Mouse (Mus musculus) lung, embryonic 16.5 days (tissue): Measurements from ENCODE around the gene Cblb. TPM values are rescaled to one million over a fixed set of nuclear protein-coding genes. Genes with fewer than 3 reads are reported as not detected.

Experiments used
- ATAC-seq: fragments of 200-750 bp; cut with Nextera tagmentation; 2 replicates; pipeline ENCODE4 v1.8.0; 2017; ENCODE audit warnings: low read depth, mild to moderate bottlenecking, moderate library complexity
- H3K27ac ChIP-seq: fragments of 300-500 bp; sonication (generic); 2 replicates; pipeline ENCODE4 v1.5.1; 2014; ENCODE audit warnings: mild to moderate bottlenecking, control low read depth, low read length
- H3K27me3 ChIP-seq: fragments of 300-500 bp; sonication (generic); 2 replicates; pipeline ENCODE4 v1.6.1; 2014; ENCODE audit warnings: low read depth, low read length, mixed read lengths; ENCODE audit not compliant: control insufficient read depth, insufficient read depth
- H3K36me3 ChIP-seq: fragments of 300-500 bp; sonication (generic); 2 replicates; pipeline ENCODE4 v1.6.1; 2014; ENCODE audit warnings: low read length; ENCODE audit not compliant: control insufficient read depth, insufficient read depth
- H3K4me1 ChIP-seq: fragments of 300-500 bp; sonication (generic); replicated peaks from 2 replicates; pipeline ENCODE4 v1.6.1; 2014; ENCODE audit warnings: low read length, mixed read lengths; ENCODE audit not compliant: control insufficient read depth, insufficient read depth
- H3K4me2 ChIP-seq: fragments of 300-500 bp; sonication (generic); 2 replicates; pipeline ENCODE4 v1.6.1; 2014; ENCODE audit warnings: low read depth, low read length, control low read depth
- H3K4me3 ChIP-seq: fragments of 300-500 bp; sonication (generic); 2 replicates; pipeline ENCODE4 v1.5.1; 2014; ENCODE audit warnings: mild to moderate bottlenecking, low read length, control low read depth
- H3K9ac ChIP-seq: fragments of 300-500 bp; sonication (generic); 2 replicates; pipeline ENCODE4 v1.6.1; 2014; ENCODE audit warnings: low read length, control low read depth
- H3K9me3 ChIP-seq: fragments of 300-500 bp; sonication (generic); 2 replicates; pipeline ENCODE4 v1.6.1; 2016; ENCODE audit warnings: low read length; ENCODE audit not compliant: control insufficient read depth
- WGBS: fragments of 180-500 bp; shearing (Covaris S2); extraction: QIAGEN DNeasy Blood & Tissue Kit; methylation state at CpG from one replicate; pipeline ENCODE4 v1.1.7; 2014; 5-methylcytosine and 5-hydroxymethylcytosine counted together
- polyA plus RNA-seq: library from polyadenylated mRNA; unstranded; fragments of >200 nt; fragmentation: Nextera tagmentation; extraction: Ambion mirVana; gene quantifications from 2 replicates; pipeline ENCODE4 v1.2.1, GENCODE M21; 2015

Gene Cblb
- polyA plus RNA-seq, 1 experiment from 2014 or later, result 15.3 TPM

DNA sequence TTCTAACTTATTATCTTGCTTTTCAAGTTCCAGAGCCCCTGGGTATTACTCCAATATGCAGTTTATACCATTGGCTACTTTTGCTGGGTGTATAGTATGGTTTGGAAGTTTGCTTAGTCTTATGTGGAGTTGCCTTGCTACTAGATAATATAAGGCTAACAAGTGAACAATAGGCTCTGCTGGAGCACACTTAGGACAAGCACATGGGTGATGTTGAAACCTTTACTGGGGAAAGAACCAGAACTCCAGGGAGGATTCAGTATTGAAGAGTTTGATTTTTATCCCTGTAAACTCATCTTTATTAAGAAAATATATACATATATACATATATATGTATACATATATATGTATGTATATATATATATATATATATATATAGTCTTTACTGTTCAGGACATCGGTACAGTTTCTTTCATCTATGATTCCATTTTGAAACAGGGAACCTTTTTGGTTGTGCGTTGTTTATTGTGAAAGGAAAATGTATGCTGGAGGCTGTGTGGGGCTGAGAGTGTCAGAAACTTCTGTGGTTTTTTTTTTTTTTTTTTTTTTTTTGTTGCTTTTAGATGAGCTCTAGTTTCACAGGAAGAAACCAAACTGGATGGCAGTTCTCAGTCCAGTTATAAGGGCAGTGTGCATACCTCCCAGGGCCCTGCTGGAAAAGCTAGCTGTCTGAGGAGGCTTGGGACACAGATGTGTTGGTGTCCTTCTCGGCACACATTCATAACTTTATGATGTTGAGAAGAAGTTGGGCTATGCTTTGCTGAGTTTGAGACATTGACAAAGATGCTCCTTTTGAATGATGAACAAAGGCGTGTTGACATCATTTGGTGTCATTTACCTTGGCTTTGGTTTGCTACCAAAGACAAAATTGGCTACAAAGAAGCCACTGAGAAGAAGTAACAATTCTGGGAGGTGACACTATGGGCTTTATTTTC lies 2.6 kb downstream of the Cblb start:
- Histone ChIP-seq H3K9ac (no peak overlapping the region), H3K27me3 (no peaks in the 10 kb centered on the region), H3K9me3 (no peaks in the 10 kb centered on the region), H3K27ac (no peak overlapping the region), H3K4me2 (peak overlapping the region; percentile 69), H3K36me3 (peaks cover 18% of the 10 kb centered on the region; the same call in 1 of the 2 replicates), H3K4me3 (peak overlapping the region; percentile 94), H3K4me1 (peaks cover 17% of the 10 kb centered on the region)
- 83% methylated on average over 4 of the region's 4 CpGs for WGBS
- ATAC-seq, result no peak

GRCm38 (mm10) chr16:52034356-52034755 lies 3.3 kb downstream of the Cblb start:
- ATAC-seq, result no peak
- H3K36me3 ChIP-seq, result peaks cover 18% of the 10 kb centered on the region; the same call in 1 of the 2 replicates
- H3K27ac ChIP-seq, result no peak overlapping the region
- H3K9ac ChIP-seq, result no peak overlapping the region
- H3K9me3 ChIP-seq, result no peaks in the 10 kb centered on the region
- H3K4me1 ChIP-seq, result peaks cover 17% of the 10 kb centered on the region
- peak overlapping the region; percentile 32 for H3K4me2 ChIP-seq
- no peak overlapping the region for H3K4me3 ChIP-seq
- H3K27me3 ChIP-seq, result no peaks in the 10 kb centered on the region
- 80% methylated on average over 5 of the region's 5 CpGs for WGBS

DNA sequence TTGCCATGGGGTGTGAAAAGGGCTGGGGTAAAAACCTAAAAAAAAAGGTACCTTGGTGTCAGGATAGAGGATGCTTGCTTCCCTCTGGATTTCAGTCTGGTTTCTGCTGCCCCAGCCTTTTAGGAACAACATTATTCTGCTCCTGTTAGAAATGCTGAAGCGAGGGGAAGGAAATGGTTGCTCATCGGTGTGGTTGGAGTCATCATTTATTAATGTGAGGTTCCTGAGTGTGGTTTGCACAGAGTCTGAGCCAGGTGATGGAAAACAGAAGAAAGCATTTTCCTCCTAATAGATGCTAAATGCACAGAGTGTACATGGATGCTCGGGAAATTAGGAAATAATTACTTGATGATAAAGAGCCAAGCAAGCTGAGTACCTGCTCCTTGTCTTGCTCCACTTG lies 5.3 kb downstream of the Cblb start:
- Histone ChIP-seq H3K9ac (no peak overlapping the region), H3K4me2 (no peak overlapping the region), H3K27me3 (no peaks in the 10 kb centered on the region), H3K36me3 (peaks cover 18% of the 10 kb centered on the region; the same call in 1 of the 2 replicates), H3K4me1 (peaks cover 14% of the 10 kb centered on the region; the same call in 1 of the 2 replicates), H3K4me3 (no peak overlapping the region), H3K27ac (no peak overlapping the region), H3K9me3 (no peaks in the 10 kb centered on the region)
- 77% methylated on average over 3 of the region's 3 CpGs for WGBS
- ATAC-seq, result no peak

DNA sequence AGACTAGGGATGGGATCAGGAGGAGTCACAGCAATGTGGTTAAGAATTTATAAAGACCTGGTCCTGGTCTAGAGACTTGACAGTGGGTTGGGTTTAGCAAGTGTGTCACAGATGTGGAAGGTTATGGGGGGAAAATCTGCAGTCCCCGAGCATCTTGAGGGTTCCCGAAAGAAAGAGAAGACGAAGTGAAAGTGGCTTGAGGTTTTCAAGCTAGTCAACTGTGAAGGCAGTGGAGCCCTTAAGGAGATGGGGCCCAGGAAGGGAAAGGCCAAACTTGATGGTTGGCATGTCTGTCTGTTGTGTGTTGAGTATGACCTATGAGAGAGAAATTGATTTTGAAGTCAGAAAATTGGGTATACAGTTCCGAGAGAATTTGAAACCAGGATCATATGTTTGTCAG lies 7.3 kb downstream of the Cblb start:
- Histone ChIP-seq H3K36me3 (peaks cover 18% of the 10 kb centered on the region; the same call in 1 of the 2 replicates), H3K4me3 (no peak overlapping the region), H3K27me3 (no peaks in the 10 kb centered on the region), H3K4me2 (no peak overlapping the region), H3K9me3 (no peaks in the 10 kb centered on the region), H3K27ac (no peak overlapping the region), H3K9ac (no peak overlapping the region), H3K4me1 (peaks cover 14% of the 10 kb centered on the region; the same call in 1 of the 2 replicates)
- 93% methylated on average over 4 of the region's 4 CpGs for WGBS
- no peak for ATAC-seq

- no peak overlapping the region for H3K4me2 ChIP-seq
- no peaks in the 10 kb centered on the region for H3K27me3 ChIP-seq
- no peaks in the 10 kb centered on the region for H3K9me3 ChIP-seq
- H3K4me1 ChIP-seq, result peaks cover 14% of the 10 kb centered on the region; the same call in 1 of the 2 replicates
- H3K27ac ChIP-seq, result no peak overlapping the region
- no peak overlapping the region for H3K4me3 ChIP-seq
- H3K9ac ChIP-seq, result no peak overlapping the region
- peaks cover 16% of the 10 kb centered on the region; the same call in 1 of the 2 replicates for H3K36me3 ChIP-seq
- 77% methylated on average over 2 of the region's 2 CpGs for WGBS
- ATAC-seq, result no peak
Measured at GRCm38 (mm10) chr16:52038821-52039220, 7.8 kb downstream of the Cblb start.

DNA sequence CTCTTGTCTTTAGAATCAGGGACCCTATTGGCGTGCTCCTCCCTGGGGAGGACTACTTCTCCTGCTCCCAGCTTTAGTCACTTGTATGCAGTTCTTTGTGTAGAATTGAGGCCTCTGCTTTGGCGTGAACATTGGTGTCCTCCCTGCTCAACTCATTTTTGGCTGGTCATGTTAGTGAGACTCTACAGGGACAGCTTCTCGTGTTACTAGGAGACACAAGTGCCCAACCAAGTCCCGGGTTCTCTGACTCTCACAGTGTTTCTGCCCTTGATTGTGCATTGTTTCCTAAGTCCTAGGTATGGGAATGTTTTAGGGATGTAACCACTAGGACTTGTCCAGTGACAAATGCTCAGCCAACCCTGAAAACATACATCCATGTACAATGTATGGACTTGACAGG lies 9.9 kb downstream of the Cblb start:
- Histone ChIP-seq H3K4me3 (no peak overlapping the region), H3K9me3 (no peaks in the 10 kb centered on the region), H3K36me3 (peaks cover 4% of the 10 kb centered on the region; the same call in 1 of the 2 replicates), H3K4me1 (peaks cover 2% of the 10 kb centered on the region; the same call in 1 of the 2 replicates), H3K27ac (no peak overlapping the region), H3K27me3 (no peaks in the 10 kb centered on the region), H3K4me2 (no peak overlapping the region), H3K9ac (no peak overlapping the region)
- WGBS, result 75% methylated on average over 4 of the region's 4 CpGs
- no peak for ATAC-seq

GRCm38 (mm10) chr16:52042667-52043379 lies 11.8 kb downstream of the Cblb start:
- no peaks in the 10 kb centered on the region for H3K27me3 ChIP-seq
- H3K36me3 ChIP-seq, result peaks cover 7% of the 10 kb centered on the region
- H3K4me2 ChIP-seq, result no peak overlapping the region
- H3K4me1 ChIP-seq, result peaks cover 2% of the 10 kb centered on the region; the same call in 1 of the 2 replicates
- H3K27ac ChIP-seq, result no peak overlapping the region
- no peak overlapping the region for H3K4me3 ChIP-seq
- no peak overlapping the region for H3K9ac ChIP-seq
- H3K9me3 ChIP-seq, result no peaks in the 10 kb centered on the region
- no peak for ATAC-seq
- 68% methylated on average over 14 of the region's 14 CpGs for WGBS

DNA sequence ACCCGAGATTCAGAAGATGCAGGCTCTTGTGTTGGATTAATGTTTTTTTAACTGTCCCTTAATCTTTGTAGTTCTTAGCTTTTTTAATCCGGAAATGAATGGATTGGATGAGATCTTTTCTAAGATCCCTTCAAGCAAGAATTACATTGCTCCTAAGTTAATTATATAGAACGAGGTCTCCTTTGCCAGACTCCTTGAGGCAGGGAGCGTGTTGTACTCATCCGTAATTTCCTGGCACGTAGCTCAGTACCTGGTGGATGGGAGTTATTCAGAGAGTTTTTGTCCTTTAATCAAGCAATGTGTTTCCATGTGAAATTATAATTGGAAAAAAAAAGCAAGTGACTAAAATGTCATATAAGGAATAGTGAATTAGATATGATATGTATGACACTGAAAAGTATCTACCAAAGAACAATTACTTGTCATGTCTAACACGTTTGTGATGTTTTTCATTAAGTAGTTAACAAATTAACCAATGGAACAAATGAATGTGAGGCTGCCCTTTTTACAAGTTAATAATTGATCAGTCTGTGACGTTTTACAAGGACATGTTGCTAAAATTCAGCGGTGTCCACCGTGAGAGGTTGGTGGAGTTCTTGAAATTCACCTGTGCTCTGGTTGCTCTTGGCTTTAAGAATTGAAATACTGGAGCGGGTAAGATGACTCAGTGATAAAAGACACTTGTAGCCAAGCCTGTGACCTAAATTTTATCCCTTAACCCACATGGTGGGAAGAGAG lies 12.5 kb downstream of the Cblb start:
- H3K4me1 ChIP-seq, result peaks cover 2% of the 10 kb centered on the region; the same call in 1 of the 2 replicates
- H3K27ac ChIP-seq, result no peak overlapping the region
- no peaks in the 10 kb centered on the region for H3K27me3 ChIP-seq
- no peak overlapping the region for H3K4me3 ChIP-seq
- no peak for ATAC-seq
- H3K9ac ChIP-seq, result no peak overlapping the region
- peaks cover 10% of the 10 kb centered on the region for H3K36me3 ChIP-seq
- no peaks in the 10 kb centered on the region for H3K9me3 ChIP-seq
- 76% methylated on average over 11 of the region's 11 CpGs for WGBS
- H3K4me2 ChIP-seq, result no peak overlapping the region
